Mouse (Mus musculus): ENCODE results near the gene Srsf7. TPM values are rescaled to one million over a fixed set of nuclear protein-coding genes. Genes with fewer than 3 reads are reported as not detected.

Gene Srsf7
- polyA plus RNA-seq, 1 experiment = 16.2 TPM

DNA sequence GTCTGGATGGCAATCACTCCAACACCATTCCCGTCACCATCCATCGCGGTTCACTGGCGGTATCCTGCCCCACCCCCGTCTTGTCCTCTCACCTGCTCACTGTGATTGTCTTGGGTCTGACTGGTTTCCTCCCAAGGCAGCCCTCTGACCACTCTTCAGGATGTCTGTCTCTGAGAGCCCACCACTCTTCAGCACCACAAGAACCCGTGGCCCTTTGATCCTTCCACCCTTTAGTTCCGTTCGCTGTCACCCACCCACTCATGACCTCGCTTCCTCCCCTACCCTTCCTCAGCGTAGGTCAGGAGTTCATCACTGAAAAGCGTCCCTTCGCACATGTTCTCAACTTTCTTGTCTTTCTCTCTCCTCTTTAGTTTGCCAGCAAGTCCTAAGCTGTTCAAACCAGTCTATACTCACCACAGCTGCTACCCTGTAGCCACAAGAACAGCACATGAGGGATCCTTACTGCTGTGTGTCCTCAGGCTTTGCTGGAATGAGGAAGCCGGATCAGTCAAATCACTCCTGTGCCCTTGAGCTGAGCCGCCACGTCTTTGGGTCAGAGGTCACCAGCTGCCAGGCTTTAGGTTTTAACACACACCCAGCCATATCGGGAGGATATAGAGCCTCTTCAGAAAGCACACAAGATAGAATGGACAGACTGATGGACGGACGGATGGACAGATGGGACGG lies 32.3 kb downstream of the Srsf7 start:
- Histone ChIP-seq H3K4me3 (ENCODE audit: low read depth, low read length) (peak overlapping the region; percentile 13; the same call in 1 of the 2 replicates), H3K27me3 (ENCODE audit: control insufficient read depth, insufficient read depth, low read length) (no peaks in the 10 kb centered on the region), H3K36me3 (ENCODE audit: control insufficient read depth, insufficient read depth, low read length) (no peaks in the 10 kb centered on the region; the same call in none of the 2 replicates), H3K27ac (ENCODE audit: insufficient read depth, low read depth, low read length) (no peak overlapping the region), H3K4me1 (ENCODE audit: control insufficient read depth, insufficient read depth, insufficient read length, low read length) (peaks cover 6% of the 10 kb centered on the region)
- 76% methylated on average over 19 of the region's 19 CpGs for WGBS
- TF ChIP-seq POLR2A (IDR thresholded peaks at IDR 0.05; ENCODE audit: low read depth, low read length) = no peak
- TF ChIP-seq CTCF (IDR thresholded peaks at IDR 0.05; ENCODE audit: extremely low read depth, insufficient read length, insufficient replicate concordance, low read depth, low read length) = no peak

DNA sequence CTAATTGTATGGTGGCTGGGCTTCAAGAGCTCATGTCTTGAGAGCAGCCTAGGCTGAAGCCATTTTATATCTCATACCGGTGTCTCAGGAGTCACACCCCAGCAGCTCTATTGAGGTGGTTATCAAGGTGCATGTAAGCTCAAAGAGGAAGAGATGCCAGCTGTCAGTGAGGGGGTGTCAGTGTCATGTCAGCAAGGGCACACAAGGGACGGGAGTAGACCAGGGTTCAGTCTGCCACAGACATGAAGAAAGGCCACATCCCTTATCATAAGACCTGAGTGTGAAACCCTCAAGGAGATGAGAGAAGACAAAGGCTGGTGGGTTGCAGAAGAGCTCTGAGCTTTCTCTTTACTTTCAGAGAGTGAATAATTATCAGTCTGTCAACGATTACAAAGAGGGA lies 33.0 kb downstream of the Srsf7 start:
- peaks cover 6% of the 10 kb centered on the region for H3K4me1 ChIP-seq (ENCODE audit: control insufficient read depth, insufficient read depth, insufficient read length, low read length)
- no peak overlapping the region for H3K27ac ChIP-seq (ENCODE audit: insufficient read depth, low read depth, low read length)
- H3K27me3 ChIP-seq (ENCODE audit: control insufficient read depth, insufficient read depth, low read length) = no peaks in the 10 kb centered on the region
- TF ChIP-seq POLR2A (IDR thresholded peaks at IDR 0.05; ENCODE audit: low read depth, low read length) = no peak
- TF ChIP-seq CTCF (IDR thresholded peaks at IDR 0.05; ENCODE audit: extremely low read depth, insufficient read length, insufficient replicate concordance, low read depth, low read length) = no peak
- WGBS = 66% methylated on average over 3 of the region's 3 CpGs
- H3K4me3 ChIP-seq (ENCODE audit: low read depth, low read length) = no peak overlapping the region
- no peaks in the 10 kb centered on the region; the same call in none of the 2 replicates for H3K36me3 ChIP-seq (ENCODE audit: control insufficient read depth, insufficient read depth, low read length)

DNA sequence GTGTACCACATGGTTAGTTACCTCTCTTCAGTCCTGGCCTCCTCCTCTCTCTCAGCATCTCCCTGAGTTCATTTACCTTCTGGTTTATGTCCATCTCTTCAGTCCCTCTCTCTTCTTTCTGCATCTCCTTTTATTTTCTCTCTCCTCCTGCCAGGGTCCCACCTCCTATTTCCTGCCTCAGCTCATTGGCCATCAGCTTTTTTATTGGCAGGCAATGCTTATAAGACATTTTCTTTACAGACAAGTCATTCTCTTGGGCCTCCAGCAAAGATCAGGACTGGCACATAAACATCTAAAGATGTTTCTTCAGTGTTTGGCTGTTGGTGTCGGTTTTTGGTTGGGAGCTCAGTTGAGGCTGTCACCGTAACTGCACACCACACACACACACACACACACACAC lies 33.4 kb downstream of the Srsf7 start:
- no peak overlapping the region for H3K4me3 ChIP-seq (ENCODE audit: low read depth, low read length)
- H3K36me3 ChIP-seq (ENCODE audit: control insufficient read depth, insufficient read depth, low read length) = no peaks in the 10 kb centered on the region; the same call in none of the 2 replicates
- H3K27ac ChIP-seq (ENCODE audit: insufficient read depth, low read depth, low read length) = no peak overlapping the region
- peaks cover 6% of the 10 kb centered on the region for H3K4me1 ChIP-seq (ENCODE audit: control insufficient read depth, insufficient read depth, insufficient read length, low read length)
- no peak for TF ChIP-seq CTCF (IDR thresholded peaks at IDR 0.05; ENCODE audit: extremely low read depth, insufficient read length, insufficient replicate concordance, low read depth, low read length)
- no peak for TF ChIP-seq POLR2A (IDR thresholded peaks at IDR 0.05; ENCODE audit: low read depth, low read length)
- H3K27me3 ChIP-seq (ENCODE audit: control insufficient read depth, insufficient read depth, low read length) = no peaks in the 10 kb centered on the region
- WGBS = 87% methylated on average over 2 of the region's 2 CpGs

DNA sequence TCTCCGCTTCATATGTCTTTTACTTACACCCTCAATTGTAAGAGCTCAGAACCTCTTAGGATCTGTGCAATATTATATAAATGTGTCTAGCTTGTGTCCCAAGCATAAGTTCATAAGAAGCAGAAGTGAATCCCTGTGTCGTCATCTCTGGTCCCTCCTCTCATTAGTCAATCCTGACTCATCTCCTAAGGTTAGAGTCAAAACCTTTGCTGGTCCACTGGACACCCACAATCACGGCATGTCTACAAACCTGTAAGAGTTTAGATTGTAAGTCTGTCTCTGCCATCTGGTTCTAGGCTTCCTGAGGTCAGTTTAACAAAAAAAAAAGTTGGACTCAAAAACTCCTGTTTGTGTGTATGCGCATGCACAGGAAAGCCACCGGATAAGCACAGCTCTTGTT lies 34.3 kb downstream of the Srsf7 start:
- no peak overlapping the region for H3K4me3 ChIP-seq (ENCODE audit: low read depth, low read length)
- peaks cover 6% of the 10 kb centered on the region for H3K4me1 ChIP-seq (ENCODE audit: control insufficient read depth, insufficient read depth, insufficient read length, low read length)
- no peak for TF ChIP-seq POLR2A (IDR thresholded peaks at IDR 0.05; ENCODE audit: low read depth, low read length)
- no peak for TF ChIP-seq CTCF (IDR thresholded peaks at IDR 0.05; ENCODE audit: extremely low read depth, insufficient read length, insufficient replicate concordance, low read depth, low read length)
- no peaks in the 10 kb centered on the region; the same call in none of the 2 replicates for H3K36me3 ChIP-seq (ENCODE audit: control insufficient read depth, insufficient read depth, low read length)
- no peak overlapping the region for H3K27ac ChIP-seq (ENCODE audit: insufficient read depth, low read depth, low read length)
- 88% methylated on average over 5 of the region's 5 CpGs for WGBS
- H3K27me3 ChIP-seq (ENCODE audit: control insufficient read depth, insufficient read depth, low read length) = no peaks in the 10 kb centered on the region

- no peak overlapping the region for H3K27ac ChIP-seq (ENCODE audit: insufficient read depth, low read depth, low read length)
- TF ChIP-seq CTCF (IDR thresholded peaks at IDR 0.05; ENCODE audit: extremely low read depth, insufficient read length, insufficient replicate concordance, low read depth, low read length) = no peak
- TF ChIP-seq POLR2A (IDR thresholded peaks at IDR 0.05; ENCODE audit: low read depth, low read length) = no peak
- no peak overlapping the region for H3K4me3 ChIP-seq (ENCODE audit: low read depth, low read length)
- H3K4me1 ChIP-seq (ENCODE audit: control insufficient read depth, insufficient read depth, insufficient read length, low read length) = peaks cover 6% of the 10 kb centered on the region
- no peaks in the 10 kb centered on the region for H3K27me3 ChIP-seq (ENCODE audit: control insufficient read depth, insufficient read depth, low read length)
- no peaks in the 10 kb centered on the region; the same call in 1 of the 2 replicates for H3K36me3 ChIP-seq (ENCODE audit: control insufficient read depth, insufficient read depth, low read length)
- 83% methylated on average over 4 of the region's 4 CpGs for WGBS
Observed at GRCm38 (mm10) chr17:80171948-80172347, 35.2 kb downstream of the Srsf7 start.

GRCm38 (mm10) chr17:80170951-80171350 lies 36.2 kb downstream of the Srsf7 start:
- TF ChIP-seq CTCF (IDR thresholded peaks at IDR 0.05; ENCODE audit: extremely low read depth, insufficient read length, insufficient replicate concordance, low read depth, low read length) (no peak), POLR2A (IDR thresholded peaks at IDR 0.05; ENCODE audit: low read depth, low read length) (no peak)
- 84% methylated on average over 7 of the region's 7 CpGs for WGBS
- no peak overlapping the region for H3K4me3 ChIP-seq (ENCODE audit: low read depth, low read length)
- H3K27me3 ChIP-seq (ENCODE audit: control insufficient read depth, insufficient read depth, low read length) = no peaks in the 10 kb centered on the region
- no peaks in the 10 kb centered on the region; the same call in 1 of the 2 replicates for H3K36me3 ChIP-seq (ENCODE audit: control insufficient read depth, insufficient read depth, low read length)
- peaks cover 6% of the 10 kb centered on the region for H3K4me1 ChIP-seq (ENCODE audit: control insufficient read depth, insufficient read depth, insufficient read length, low read length)
- H3K27ac ChIP-seq (ENCODE audit: insufficient read depth, low read depth, low read length) = no peak overlapping the region

GRCm38 (mm10) chr17:80169792-80170191 lies 37.3 kb downstream of the Srsf7 start:
- peaks cover 4% of the 10 kb centered on the region for H3K4me1 ChIP-seq (ENCODE audit: control insufficient read depth, insufficient read depth, insufficient read length, low read length)
- 91% methylated on average over 6 of the region's 6 CpGs for WGBS
- no peaks in the 10 kb centered on the region for H3K27me3 ChIP-seq (ENCODE audit: control insufficient read depth, insufficient read depth, low read length)
- H3K27ac ChIP-seq (ENCODE audit: insufficient read depth, low read depth, low read length) = no peak overlapping the region
- H3K36me3 ChIP-seq (ENCODE audit: control insufficient read depth, insufficient read depth, low read length) = no peaks in the 10 kb centered on the region
- no peak for TF ChIP-seq CTCF (IDR thresholded peaks at IDR 0.05; ENCODE audit: extremely low read depth, insufficient read length, insufficient replicate concordance, low read depth, low read length)
- no peak for TF ChIP-seq POLR2A (IDR thresholded peaks at IDR 0.05; ENCODE audit: low read depth, low read length)
- H3K4me3 ChIP-seq (ENCODE audit: low read depth, low read length) = no peak overlapping the region
